In the genomic region with DNA sequence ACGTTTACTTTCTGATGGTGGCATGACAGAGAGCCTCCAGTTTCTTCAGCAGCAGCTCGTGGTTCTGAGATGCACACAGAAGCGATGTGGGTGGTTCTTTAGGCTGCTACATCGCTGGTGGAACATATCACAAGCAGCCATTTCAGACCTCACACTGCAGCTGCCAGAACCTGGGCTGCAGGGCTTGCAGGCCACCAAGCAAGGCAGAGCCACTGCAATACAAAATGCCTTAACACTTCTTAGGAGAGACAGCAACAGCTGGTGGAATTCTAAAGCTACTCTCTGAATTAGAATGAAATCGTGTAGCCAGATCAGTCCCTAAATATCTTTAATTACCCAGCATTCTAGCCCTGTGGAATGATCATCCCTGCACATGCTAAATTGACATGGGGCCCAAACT, we compare ENCODE assay signal across 16 mouse cellular contexts. TPM values are rescaled to one million over a fixed set of nuclear protein-coding genes. Genes with fewer than 3 reads are reported as not detected.
"Had no signal": no experiment of that assay in that cellular context is flagged by ENCODE, and none has a peak within 500 bp of the region (broad histone marks: within the 10 kb centered on the region; RNA-seq: fewer than 3 reads in every experiment).

No protein-coding gene starts in this region.

- H3K9me3 ChIP-seq: limb, embryonic 12.5 days; lung, embryonic 15.5 days; midbrain, embryonic 13.5 days; neural tube, embryonic 12.5 days had no signal

- H3K36me3 ChIP-seq: limb, embryonic 12.5 days; lung, embryonic 15.5 days; midbrain, embryonic 13.5 days; neural tube, embryonic 12.5 days had no signal

- ATAC-seq: inflammation-experienced regulatory T-cells, adult 6 months; intestine, postnatal 0 days; midbrain, embryonic 13.5 days had no signal

- H3K4me3 ChIP-seq: limb, embryonic 12.5 days; lung, embryonic 15.5 days; midbrain, embryonic 13.5 days; neural tube, embryonic 12.5 days had no signal

- H3K27ac ChIP-seq: limb, embryonic 12.5 days; liver, embryonic 14.5 days; lung, embryonic 15.5 days; midbrain, embryonic 13.5 days; neural tube, embryonic 12.5 days; stomach, postnatal 0 days had no signal

- H3K9ac ChIP-seq: limb, embryonic 12.5 days; liver, embryonic 14.5 days; lung, embryonic 15.5 days; midbrain, embryonic 13.5 days; neural tube, embryonic 12.5 days had no signal

- DNase-seq: kidney, adult 8-10 months; kidney, postnatal 36 days; layer of hippocampus, adult 9-11 months; layer of hippocampus, postnatal 36 days; lung, postnatal 36 days; thymus, postnatal 4 days had no signal

- H3K4me2 ChIP-seq: limb, embryonic 12.5 days; lung, embryonic 15.5 days; midbrain, embryonic 13.5 days; neural tube, embryonic 12.5 days had no signal

RNA-seq across cellular contexts. Expression of gene Cnr1, which starts 3.6 kb away (rescaled TPM):
- total RNA-seq: liver, adult 2 months; neutrophil, adult 5-6 weeks had no signal
- polyA plus RNA-seq: inflammation-experienced regulatory T-cells, adult 6 months; liver, adult 2 months had no signal
